Mouse (Mus musculus): ENCODE data around the gene Scyl1.

- TF ChIP-seq CHD2 (IDR thresholded peaks at IDR 0.05; ENCODE audit: low read depth, low read length) (no peak), MAFK (IDR thresholded peaks at IDR 0.05; ENCODE audit: insufficient read depth, low read depth, low read length) (no peak), ZNF384 (IDR thresholded peaks at IDR 0.05; ENCODE audit: low read depth, low read length) (no peak), ZC3H11A (IDR thresholded peaks at IDR 0.05; ENCODE audit: borderline replicate concordance, low read depth, low read length) (no peak), HCFC1 (IDR thresholded peaks at IDR 0.05; ENCODE audit: borderline replicate concordance, insufficient read depth, low read length) (no peak)
These were observed 37.9 kb upstream of the Scyl1 start for GRCm38 (mm10) chr19:5808955-5809711.

Measured in ES-E14 (cell line).